Mouse (Mus musculus) MEL (cell line): ENCODE results near the gene Fbh1. TPM values are rescaled to one million over a fixed set of nuclear protein-coding genes. Genes with fewer than 3 reads are reported as not detected.

Experiments
- DNase-seq: peaks from one replicate; pipeline ENCODE4 v3.0.0; 2011; ENCODE audit warnings: low read depth, low spot score
- H3K27ac ChIP-seq: 2 replicates; pipeline ENCODE4 v1.5.1; 2012; ENCODE audit warnings: low read depth, mild to moderate bottlenecking, control low read depth, low read length, moderate library complexity; ENCODE audit not compliant: control insufficient read depth
- H3K27me3 ChIP-seq, 2 experiments: fragments of 150-350 bp in 1 of 2; sonication (generic) in 1 of 2; 2 replicates each; pipeline ENCODE4 v1.6.1; 2012; ENCODE audit warnings: low read length in 2 of 2, mild to moderate bottlenecking in 2 of 2, improper control_type of control experiment in 1 of 2, moderate library complexity in 1 of 2; ENCODE audit not compliant: insufficient read depth in 2 of 2, control insufficient read depth in 1 of 2
- H3K36me3 ChIP-seq, 2 experiments: 2 replicates each; pipeline ENCODE4 v1.6.1; 2012 to 2014; ENCODE audit warnings: low read length in 2 of 2, improper control_type of control experiment in 1 of 2, inconsistent platforms in 1 of 2, mild to moderate bottlenecking in 1 of 2; ENCODE audit not compliant: insufficient read depth in 2 of 2, control insufficient read depth in 1 of 2
- H3K4me1 ChIP-seq, 2 experiments: fragments of 150-350 bp in 1 of 2; sonication (generic) in 1 of 2; 2 replicates each; pipeline ENCODE4 v1.6.1; 2012; ENCODE audit warnings: low read length in 2 of 2, improper control_type of control experiment in 1 of 2, mild to moderate bottlenecking in 1 of 2; ENCODE audit not compliant: insufficient read depth in 2 of 2, control insufficient read depth in 1 of 2
- H3K4me3 ChIP-seq, 2 experiments: fragments of 150-350 bp in 1 of 2; sonication (generic) in 1 of 2; 2 replicates each; pipeline ENCODE4 v1.5.1; 2012; ENCODE audit warnings: low read depth in 2 of 2, low read length in 2 of 2, mild to moderate bottlenecking in 2 of 2, moderate library complexity in 2 of 2, control low read depth in 1 of 2, improper control_type of control experiment in 1 of 2; ENCODE audit not compliant: control insufficient read depth in 1 of 2, insufficient read depth in 1 of 2
- H3K79me2 ChIP-seq: 2 replicates; pipeline ENCODE4 v1.6.1; 2012; ENCODE audit warnings: mild to moderate bottlenecking, low read length, moderate library complexity; ENCODE audit not compliant: control insufficient read depth, poor library complexity, insufficient read depth
- H3K9ac ChIP-seq: 2 replicates; pipeline ENCODE4 v1.6.1; 2012; ENCODE audit warnings: low read depth, mild to moderate bottlenecking, control low read depth, low read length, moderate library complexity; ENCODE audit not compliant: control insufficient read depth, poor library complexity, severe bottlenecking
- H3K9me3 ChIP-seq: fragments of 150-350 bp; sonication (generic); replicated peaks from 2 replicates; pipeline ENCODE4 v1.6.1; 2012; ENCODE audit warnings: mild to moderate bottlenecking, low read length, improper control_type of control experiment, moderate library complexity; ENCODE audit not compliant: insufficient read depth
- BHLHE40 ChIP-seq: IDR thresholded peaks from 2 replicates; pipeline ENCODE4 v1.6.1; 2012; ENCODE audit warnings: low read depth, mild to moderate bottlenecking, inconsistent platforms, low read length, improper control_type of control experiment, borderline replicate concordance
- CHD1 ChIP-seq: IDR thresholded peaks from 2 replicates; pipeline ENCODE4 v1.6.1; 2012; ENCODE audit warnings: low read depth, mild to moderate bottlenecking, inconsistent platforms, low read length, improper control_type of control experiment
- CHD2 ChIP-seq: IDR thresholded peaks from 2 replicates; pipeline ENCODE4 v1.6.1; 2011; ENCODE audit warnings: low read length, improper control_type of control experiment
- CTCF ChIP-seq, 3 experiments: IDR thresholded peaks in 2 of 3; conservative IDR thresholded peaks in 1 of 3; 2 replicates each; pipeline ENCODE4 v1.5.1; 2011 to 2012; ENCODE audit warnings: low read length in 3 of 3, low read depth in 2 of 3, mild to moderate bottlenecking in 2 of 3, improper control_type of control experiment in 1 of 3, inconsistent platforms in 1 of 3, mixed read lengths in 1 of 3, moderate library complexity in 1 of 3; ENCODE audit not compliant: control insufficient read depth in 1 of 3, insufficient read depth in 1 of 3, poor library complexity in 1 of 3, severe bottlenecking in 1 of 3
- ELF1 ChIP-seq: IDR thresholded peaks from 2 replicates; pipeline ENCODE4 v1.6.1; 2014; ENCODE audit warnings: low read depth, mild to moderate bottlenecking, inconsistent platforms, low read length, improper control_type of control experiment, moderate library complexity
- EP300 ChIP-seq, 2 experiments: IDR thresholded peaks; 2 replicates each; pipeline ENCODE4 v1.6.1; 2011; ENCODE audit warnings: improper control_type of control experiment in 2 of 2, low read length in 2 of 2, low read depth in 1 of 2, mild to moderate bottlenecking in 1 of 2
- JUND ChIP-seq: IDR thresholded peaks from 2 replicates; pipeline ENCODE4 v1.6.1; 2011; ENCODE audit warnings: low read depth, mild to moderate bottlenecking, improper control_type of control experiment, low read length
- MAZ ChIP-seq: IDR thresholded peaks from 2 replicates; pipeline ENCODE4 v1.6.1; 2012; ENCODE audit warnings: low read depth, mild to moderate bottlenecking, inconsistent platforms, low read length, improper control_type of control experiment
- MXI1 ChIP-seq: IDR thresholded peaks from 2 replicates; pipeline ENCODE4 v1.6.1; 2011; ENCODE audit warnings: mild to moderate bottlenecking, low read depth, low read length, improper control_type of control experiment
- MYB ChIP-seq: IDR thresholded peaks from 2 replicates; pipeline ENCODE4 v1.6.1; 2011; ENCODE audit warnings: mild to moderate bottlenecking, low read depth, low read length, improper control_type of control experiment
- NELFE ChIP-seq: IDR thresholded peaks from 2 replicates; pipeline ENCODE4 v1.6.1; 2011; ENCODE audit warnings: low read depth, low read length, improper control_type of control experiment
- NRF1 ChIP-seq: IDR thresholded peaks from 2 replicates; pipeline ENCODE4 v1.6.1; 2014; ENCODE audit warnings: low read depth, mild to moderate bottlenecking, inconsistent platforms, low read length, improper control_type of control experiment, moderate library complexity; ENCODE audit not compliant: poor library complexity, insufficient read depth, severe bottlenecking
- RAD21 ChIP-seq: IDR thresholded peaks from 2 replicates; pipeline ENCODE4 v1.6.1; 2011; ENCODE audit warnings: mild to moderate bottlenecking, low read depth, low read length, improper control_type of control experiment
- RCOR1 ChIP-seq: IDR thresholded peaks from 2 replicates; pipeline ENCODE4 v1.6.1; 2012; ENCODE audit warnings: low read depth, mild to moderate bottlenecking, inconsistent platforms, low read length, improper control_type of control experiment
- SIN3A ChIP-seq: IDR thresholded peaks from 2 replicates; pipeline ENCODE4 v1.6.1; 2012; ENCODE audit warnings: low read length, improper control_type of control experiment, inconsistent platforms
- SMC3 ChIP-seq: IDR thresholded peaks from 2 replicates; pipeline ENCODE4 v1.6.1; 2011; ENCODE audit warnings: low read depth, low read length, improper control_type of control experiment
- TBP ChIP-seq: IDR thresholded peaks from 2 replicates; pipeline ENCODE4 v1.8.0; 2011; ENCODE audit warnings: low read depth, low read length, improper control_type of control experiment
- USF1 ChIP-seq: IDR thresholded peaks from 2 replicates; pipeline ENCODE4 v1.6.1; 2014; ENCODE audit warnings: low read depth, mild to moderate bottlenecking, inconsistent platforms, low read length, improper control_type of control experiment, moderate library complexity
- USF2 ChIP-seq, 2 experiments: IDR thresholded peaks; 2 replicates each; pipeline ENCODE4 v1.6.1; 2011 to 2012; ENCODE audit warnings: improper control_type of control experiment in 2 of 2, low read length in 2 of 2, borderline replicate concordance in 1 of 2, inconsistent platforms in 1 of 2, low read depth in 1 of 2, mild to moderate bottlenecking in 1 of 2; ENCODE audit not compliant: insufficient read depth in 1 of 2
- ZC3H11A ChIP-seq: IDR thresholded peaks from 2 replicates; pipeline ENCODE4 v1.6.1; 2012; ENCODE audit warnings: low read depth, mild to moderate bottlenecking, inconsistent platforms, low read length, improper control_type of control experiment
- ZKSCAN1 ChIP-seq: IDR thresholded peaks from 2 replicates; pipeline ENCODE4 v1.6.1; 2012; ENCODE audit warnings: low read depth, mild to moderate bottlenecking, inconsistent platforms, low read length, improper control_type of control experiment, moderate library complexity
- ZNF384 ChIP-seq: IDR thresholded peaks from 2 replicates; pipeline ENCODE4 v1.6.1; 2012; ENCODE audit warnings: low read depth, mild to moderate bottlenecking, inconsistent platforms, low read length, improper control_type of control experiment
- polyA plus RNA-seq, 2 experiments: library from polyadenylated mRNA; stranded (reverse) in 1 of 2; unstranded in 1 of 2; fragments of >175 nt in 1 of 2; fragments of >200 nt in 1 of 2; gene quantifications; 2 replicates each; pipeline versions ENCODE4 v1.2.1 to v1.2.4; 2012; ENCODE audit warnings: low replicate concordance in 2 of 2, low read depth in 1 of 2; ENCODE audit not compliant: insufficient read length in 2 of 2, insufficient read depth in 1 of 2, missing spikeins in 1 of 2
- total RNA-seq: library from RNA; depleted of rRNA; stranded (reverse); fragments of 300-350 nt; gene quantifications from 2 replicates; pipeline ENCODE4 v1.2.3, GENCODE M21; 2012

Fbh1 gene
- total and polyA plus RNA-seq, 3 experiments = 34.9 to 44.9 TPM; not detected in 1

DNA sequence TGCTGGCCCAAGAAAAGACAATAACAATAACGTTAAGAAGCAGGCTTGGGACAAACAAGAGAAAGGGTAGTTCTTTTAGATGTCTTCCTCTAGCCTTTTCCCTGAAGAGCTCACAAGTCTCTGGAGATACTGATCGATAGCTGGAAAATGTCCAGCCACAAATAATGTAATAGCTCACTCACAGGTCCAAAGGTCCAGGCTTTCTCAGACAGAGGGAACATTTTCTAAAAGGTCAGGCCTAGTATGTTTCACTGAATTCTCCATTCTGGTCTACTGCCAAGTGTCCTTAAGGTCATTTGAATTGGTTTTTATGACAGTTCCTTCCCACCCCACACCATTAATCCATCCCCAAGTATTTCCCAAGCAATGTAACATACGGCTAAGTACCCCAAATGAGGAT is 64.4 kb downstream of the Fbh1 start:
- Histone ChIP-seq H3K27ac (no peak overlapping the region), H3K4me1 (peaks cover 0 to 3% of the 10 kb centered on the region in 2 experiments; a peak in 1 of 4 replicates)

DNA sequence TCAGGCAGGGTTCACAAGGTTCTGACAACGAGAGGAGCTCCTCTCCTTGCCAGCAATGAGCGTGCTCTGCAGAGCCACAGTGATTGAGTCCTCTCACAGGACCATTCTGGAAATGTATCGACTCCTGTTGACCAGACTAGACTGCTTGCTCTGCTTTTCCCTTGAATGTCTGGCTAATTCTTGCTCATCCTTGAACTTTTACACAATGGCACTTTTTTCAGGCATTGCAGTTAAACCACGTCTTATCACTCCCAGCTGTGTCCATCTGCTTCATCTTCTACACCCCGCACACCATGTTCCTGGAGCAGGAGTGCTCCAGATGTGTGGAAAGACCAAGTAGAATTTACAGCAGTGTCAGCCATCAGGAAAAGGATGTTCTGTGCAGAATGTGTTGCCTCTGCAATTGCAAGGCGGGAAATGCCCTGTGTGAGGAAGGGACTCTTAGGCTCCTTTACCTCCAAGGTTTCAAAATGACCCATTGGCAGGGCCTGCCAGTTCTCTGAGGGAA is 64.8 kb downstream of the Fbh1 start:
- peaks cover 0 to 3% of the 10 kb centered on the region in 2 experiments; a peak in 1 of 4 replicates for H3K4me1 ChIP-seq
- H3K9ac ChIP-seq = no peak overlapping the region
- no peak for DNase-seq
- no peak overlapping the region for H3K27ac ChIP-seq
- H3K36me3 ChIP-seq = no peaks in the 10 kb centered on the region; a peak in 1 of 4 replicates
- H3K79me2 ChIP-seq = no peaks in the 10 kb centered on the region
- no peak for TF ChIP-seq CTCF (IDR thresholded peaks at IDR 0.05 in 2 of 3, conservative IDR thresholded peaks at IDR 0.05 in 1 of 3; ENCODE audit: control insufficient read depth in 1 of 3, insufficient read depth in 1 of 3, low read depth in 2 of 3, low read length in 3 of 3, poor library complexity in 1 of 3, severe bottlenecking in 1 of 3)
- TF ChIP-seq TBP = no peak
- no peak for TF ChIP-seq ZNF384
- TF ChIP-seq JUND = no peak
- no peak for TF ChIP-seq ZC3H11A
- TF ChIP-seq SIN3A = no peak
- no peak for TF ChIP-seq MYB
- no peak for TF ChIP-seq MAZ
- no peak for TF ChIP-seq MXI1
- TF ChIP-seq BHLHE40 = no peak
- no peak for TF ChIP-seq USF2 (IDR thresholded peaks at IDR 0.05; ENCODE audit: borderline replicate concordance in 1 of 2, insufficient read depth in 1 of 2, low read depth in 1 of 2, low read length in 2 of 2)
- TF ChIP-seq USF1 = no peak
- TF ChIP-seq ZKSCAN1 = no peak
- no peak for TF ChIP-seq ELF1
- TF ChIP-seq NRF1 = no peak
- TF ChIP-seq SMC3 = no peak
- no peak for TF ChIP-seq EP300 (IDR thresholded peaks at IDR 0.05; ENCODE audit: low read depth in 1 of 2, low read length in 2 of 2)
- no peak overlapping the region for H3K4me3 ChIP-seq
- H3K27me3 ChIP-seq = peaks cover 0 to 2% of the 10 kb centered on the region in 2 experiments; a peak in 1 of 4 replicates
- no peaks in the 10 kb centered on the region for H3K9me3 ChIP-seq

More for the DNA sequence above, 64.4 kb downstream of the Fbh1 start:
- Histone ChIP-seq H3K79me2 (no peaks in the 10 kb centered on the region), H3K9me3 (no peaks in the 10 kb centered on the region), H3K36me3 (no peaks in the 10 kb centered on the region; a peak in 1 of 4 replicates), H3K27me3 (no peaks in the 10 kb centered on the region), H3K9ac (no peak overlapping the region), H3K4me3 (no peak overlapping the region)
- no peak for DNase-seq
- TF ChIP-seq NELFE = no peak
- no peak for TF ChIP-seq RCOR1
- TF ChIP-seq ZKSCAN1 = no peak
- no peak for TF ChIP-seq CHD1
- no peak for TF ChIP-seq MAZ
- no peak for TF ChIP-seq RAD21
- no peak for TF ChIP-seq CHD2
